Mouse (Mus musculus) adipocyte (in vitro differentiated cells): Measurements from ENCODE around the gene Rhof.

Experiments
- DNase-seq: peaks from one replicate; pipeline ENCODE4 v3.0.0-alpha.2; 2016; ENCODE audit warnings: low spot score

The Rhof gene

DNA sequence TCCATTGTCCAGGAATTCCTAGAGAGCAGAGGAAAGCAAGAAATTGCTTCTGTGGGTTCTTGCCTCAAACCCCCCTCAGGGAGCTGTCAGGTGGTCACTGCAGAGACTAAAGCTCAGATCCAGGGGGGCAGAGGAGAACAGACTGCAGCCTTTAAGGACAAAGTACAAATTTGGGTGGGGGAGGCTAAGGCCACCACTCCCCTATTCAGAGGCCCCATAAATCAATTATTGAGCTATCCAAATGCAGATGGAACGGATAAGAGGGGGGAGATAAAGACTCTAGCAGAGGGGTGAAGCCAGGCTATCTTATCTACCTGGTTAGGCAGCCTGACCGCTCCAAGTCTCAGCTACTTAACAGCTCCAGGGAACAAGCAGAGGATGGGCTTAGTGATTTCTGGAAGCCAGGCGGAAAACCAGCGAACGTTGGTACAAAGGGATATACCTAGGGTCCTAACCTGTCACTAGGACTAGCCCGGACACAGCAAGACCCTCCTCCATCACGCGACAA, 2.4 kb upstream of the Rhof start:
- DNase-seq: no peak

DNA sequence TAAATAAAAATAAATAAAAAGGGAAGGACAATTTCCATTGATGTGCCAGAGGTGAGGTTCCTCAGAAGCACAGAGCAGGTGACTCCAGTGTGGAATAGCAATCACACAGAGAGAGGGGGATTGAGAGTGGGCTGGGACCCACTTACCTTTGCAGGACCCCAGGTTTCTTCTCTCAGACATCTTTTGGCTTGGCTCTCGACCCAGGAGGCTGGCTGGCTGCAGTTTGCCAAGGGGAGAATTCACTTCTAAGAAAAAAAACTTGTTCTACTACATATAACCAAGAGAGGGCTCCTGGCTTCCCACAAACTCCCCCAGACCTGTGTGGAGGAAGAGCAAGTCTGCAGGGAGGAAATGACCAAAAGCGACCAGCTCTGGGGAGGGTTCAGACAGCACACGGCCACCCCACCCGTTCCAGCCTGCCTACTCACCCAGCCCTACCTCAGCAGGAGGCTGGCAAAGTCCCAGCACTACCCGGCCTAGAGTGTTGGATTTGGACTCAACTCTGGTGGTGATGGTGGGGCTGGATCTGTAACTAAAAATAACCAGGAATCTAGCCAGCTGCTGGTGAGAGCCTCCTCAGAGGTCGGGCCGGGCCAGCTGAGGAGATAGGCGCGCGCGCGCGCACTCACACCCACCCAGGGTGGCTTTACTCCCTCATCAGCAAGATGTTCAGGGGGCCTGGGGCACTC, 1.8 kb upstream of the Rhof start:
- peak; percentile 81 for DNase-seq

DNA sequence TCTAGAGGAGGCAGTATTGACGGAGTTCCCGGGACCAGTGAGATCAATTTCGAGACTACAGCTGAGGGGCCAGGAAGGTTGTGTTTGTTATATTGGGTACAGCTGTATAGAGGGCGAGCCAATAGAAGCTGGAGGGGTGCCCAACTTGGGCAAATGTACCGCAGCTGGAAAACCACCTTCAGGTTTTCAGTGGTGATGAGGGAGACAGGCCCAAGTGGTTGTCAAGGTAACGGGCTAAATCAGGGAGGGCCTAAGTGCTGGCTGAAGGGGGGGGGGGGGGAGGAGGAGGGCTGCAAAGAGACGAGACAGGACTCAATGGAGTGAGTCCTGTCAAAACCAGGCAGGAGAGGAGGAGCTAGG, 1.3 kb upstream of the Rhof start:
- no peak for DNase-seq

DNA sequence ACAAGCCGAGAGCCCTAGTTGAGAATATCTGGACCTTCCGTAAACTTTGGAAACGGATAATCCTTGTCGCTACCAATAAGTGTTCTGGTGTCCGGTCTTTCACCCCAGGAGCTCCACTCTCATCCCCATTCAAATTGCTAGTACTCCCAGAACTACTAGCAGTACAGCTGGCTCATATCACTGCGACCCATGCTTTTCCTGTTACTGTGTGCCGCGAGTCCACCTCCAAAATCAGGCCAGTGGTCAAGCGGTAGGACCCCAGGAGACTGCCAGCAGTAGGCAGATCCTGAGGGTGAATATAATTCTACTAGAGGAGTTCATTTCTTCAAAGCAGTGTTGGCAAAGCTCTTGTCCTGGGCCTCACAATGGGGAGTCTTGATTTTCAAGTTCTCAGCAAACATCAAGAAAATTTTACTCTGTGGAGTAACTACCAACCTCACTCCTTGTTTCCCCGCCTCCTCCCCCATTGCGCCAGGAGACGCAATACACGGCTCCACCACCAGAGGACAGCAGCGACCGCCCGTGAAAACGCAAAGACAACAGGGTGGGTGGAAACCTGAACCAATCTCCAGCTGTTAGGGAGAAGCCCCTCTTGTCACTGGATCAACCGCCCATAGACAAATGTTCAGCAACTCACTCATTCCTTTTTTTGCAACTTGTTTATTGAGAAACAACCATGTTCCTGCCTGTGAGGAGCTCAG, 741 bp upstream of the Rhof start:
- DNase-seq: peak; percentile 91

DNA sequence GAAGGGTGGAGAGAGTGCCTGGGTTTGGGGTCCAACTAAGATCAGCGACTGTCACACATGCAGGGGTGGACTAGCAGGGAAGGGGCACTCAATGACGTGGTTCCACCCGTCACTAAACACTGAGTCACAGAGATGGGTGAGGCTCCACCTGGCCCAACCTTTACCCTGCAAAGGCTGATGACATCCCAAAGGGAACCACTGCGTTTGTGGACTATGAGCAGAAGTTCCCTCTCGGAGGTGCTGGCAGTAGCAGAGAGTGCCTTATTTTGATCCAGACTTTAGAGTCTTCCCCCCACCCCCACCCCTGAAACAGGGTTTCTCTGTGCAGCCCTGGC, 1.7 kb downstream of the Rhof start:
- no peak for DNase-seq

DNA sequence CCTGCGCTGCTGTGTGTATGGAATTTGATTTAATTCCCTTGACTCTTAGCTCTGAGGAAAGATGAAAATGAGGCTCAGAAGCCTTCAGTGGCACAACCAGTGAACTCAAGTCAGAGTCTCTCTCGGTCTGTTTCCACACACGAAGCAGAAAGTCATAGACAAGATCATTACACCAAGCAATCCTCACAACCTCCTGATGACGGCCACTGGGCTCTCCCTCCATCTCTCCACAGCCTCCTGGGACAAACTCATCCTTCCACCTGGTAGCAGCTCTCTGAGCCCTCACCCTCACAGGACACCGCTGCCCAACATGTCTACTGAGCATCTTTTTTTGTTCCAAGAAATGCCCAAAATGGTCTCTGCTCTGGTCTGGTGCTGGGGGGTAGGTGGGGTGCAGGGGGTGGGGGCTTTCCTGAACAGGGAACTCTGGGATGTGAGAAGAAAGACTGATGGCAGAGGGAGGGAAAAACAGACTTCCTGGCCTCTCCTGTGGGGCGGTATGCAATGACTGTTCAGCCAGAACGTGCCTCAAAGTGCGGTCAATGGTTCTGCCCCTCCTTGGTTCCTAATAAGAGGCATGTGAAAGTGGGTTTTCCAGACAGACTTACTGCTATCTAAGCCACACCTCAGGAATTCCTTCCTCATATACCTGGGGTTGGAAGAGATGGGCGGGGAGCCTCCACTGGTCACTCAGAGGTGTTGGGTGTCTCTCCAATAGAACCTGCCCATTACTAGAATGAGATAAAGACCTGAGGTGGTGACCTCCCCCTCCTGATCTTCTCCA, 2.3 kb downstream of the Rhof start:
- DNase-seq: no peak

DNA sequence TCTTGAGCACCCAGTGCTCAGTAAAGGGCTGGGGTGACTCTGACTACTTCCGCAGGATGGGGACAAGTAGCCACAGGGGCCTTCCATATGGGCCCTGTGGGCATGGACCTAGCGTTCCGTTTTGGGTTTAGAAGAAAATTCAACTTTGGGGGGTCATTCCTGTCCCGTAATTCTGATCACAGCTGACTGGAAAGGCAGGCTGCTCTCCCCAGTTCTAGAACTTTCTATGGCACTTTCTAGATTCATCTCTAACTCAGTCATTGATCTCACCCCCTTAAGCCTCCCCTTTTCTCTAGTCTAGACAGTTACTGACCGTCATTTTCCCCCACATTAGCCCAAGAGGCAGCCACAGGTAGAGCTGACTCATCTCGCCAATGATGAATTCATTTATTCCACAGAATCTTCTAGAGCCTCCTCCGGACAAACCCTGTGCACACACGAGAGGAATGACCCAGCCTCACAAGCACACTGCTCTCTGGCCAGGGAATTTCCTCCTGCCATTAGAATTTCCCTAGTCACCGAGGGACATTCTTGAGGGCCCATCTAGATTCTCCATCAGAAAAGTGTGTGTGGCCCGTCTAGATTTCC, 3.2 kb downstream of the Rhof start:
- no peak for DNase-seq

DNA sequence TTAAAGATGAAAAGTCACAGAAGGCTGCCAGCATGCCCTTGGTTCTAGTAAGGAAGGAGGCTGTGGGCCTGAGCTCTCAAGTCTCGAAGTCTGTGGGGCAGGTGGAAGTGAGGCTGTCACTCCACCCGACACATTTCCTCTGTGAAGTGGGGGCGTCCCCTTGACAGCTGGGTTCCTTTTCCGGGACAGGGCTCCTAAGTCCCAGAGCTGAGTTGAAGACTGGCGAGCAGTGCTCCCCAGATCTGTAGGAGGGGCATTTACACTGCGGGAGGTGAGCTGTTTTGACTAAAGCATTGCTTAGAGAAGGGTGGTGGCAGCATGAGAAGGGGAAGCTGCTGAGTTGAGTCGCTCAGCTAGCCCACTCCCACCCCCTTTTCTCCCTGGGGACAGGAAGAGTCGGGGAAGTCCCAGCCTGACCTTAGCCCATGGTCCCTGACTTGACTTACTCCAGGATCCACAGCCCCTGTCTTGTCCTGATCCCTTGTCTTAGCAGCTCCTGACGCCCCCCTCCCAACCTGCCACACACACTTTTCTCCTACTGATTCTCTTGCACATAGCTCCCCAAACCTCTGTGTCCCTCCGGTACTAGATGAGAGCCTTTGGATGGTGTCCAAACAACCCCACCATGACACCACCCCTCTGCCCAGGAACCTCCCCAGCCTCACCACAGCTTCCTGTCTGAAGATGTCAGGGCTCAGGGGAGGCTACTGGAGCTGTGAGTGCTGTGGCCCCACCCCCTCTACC, 3.9 kb downstream of the Rhof start:
- DNase-seq: no peak

DNA sequence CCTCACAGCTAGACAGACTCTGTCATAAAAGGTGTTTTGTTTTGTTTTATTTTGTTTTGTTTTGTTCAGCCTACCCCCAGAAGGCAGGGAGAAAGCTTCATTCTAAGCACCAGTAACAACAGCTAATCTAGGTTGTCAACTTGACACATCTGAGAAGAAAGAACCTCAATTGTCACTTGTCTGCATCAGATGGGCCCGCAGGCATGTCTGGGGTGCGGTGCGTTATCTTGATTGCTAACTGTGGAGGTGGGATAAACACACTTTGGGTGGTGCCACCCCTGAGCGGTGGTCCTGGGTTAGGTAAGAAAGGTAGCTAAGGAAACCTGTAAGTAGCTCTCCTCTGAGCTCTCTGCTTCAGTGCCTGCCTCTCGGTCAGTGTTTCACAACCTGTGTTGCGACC, 5.5 kb downstream of the Rhof start:
- DNase-seq: no peak

DNA sequence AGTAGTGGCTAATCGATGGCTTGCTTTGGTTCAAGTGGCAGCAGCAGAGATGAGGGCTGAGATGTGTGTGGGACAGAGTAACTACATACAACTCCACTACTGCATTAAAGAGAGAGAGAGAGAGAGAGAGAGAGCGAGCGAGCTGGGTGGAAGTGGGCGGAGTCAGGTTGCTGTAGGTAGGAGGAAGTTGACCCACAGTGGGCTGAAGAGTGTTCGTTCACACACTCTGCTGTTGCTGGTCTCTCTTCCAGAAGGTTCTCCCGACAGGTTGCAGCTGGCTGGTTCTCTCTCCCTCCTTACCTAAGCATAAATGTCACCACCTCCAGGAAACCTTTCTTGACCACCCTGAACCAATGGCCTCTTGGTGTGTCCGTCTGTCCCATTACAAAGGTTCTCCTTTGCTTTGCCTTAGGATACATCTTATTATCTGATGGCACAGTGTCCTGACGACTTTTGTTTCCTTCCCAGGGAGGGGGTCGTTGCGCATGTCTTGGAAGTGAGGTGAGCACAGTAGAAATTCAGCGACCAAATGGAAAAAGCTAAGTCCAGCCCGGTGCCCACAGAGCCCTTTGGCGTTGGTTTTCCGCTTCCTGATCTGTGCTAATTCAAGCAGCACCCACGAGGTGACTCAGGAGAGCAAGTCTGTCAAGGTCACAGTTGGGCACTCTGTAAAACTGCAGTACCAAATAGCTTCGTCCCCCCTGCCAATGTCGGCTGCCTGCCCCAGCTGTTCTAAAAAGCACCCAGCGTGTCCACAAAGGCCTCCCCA, 6.7 kb downstream of the Rhof start:
- no peak for DNase-seq

DNA sequence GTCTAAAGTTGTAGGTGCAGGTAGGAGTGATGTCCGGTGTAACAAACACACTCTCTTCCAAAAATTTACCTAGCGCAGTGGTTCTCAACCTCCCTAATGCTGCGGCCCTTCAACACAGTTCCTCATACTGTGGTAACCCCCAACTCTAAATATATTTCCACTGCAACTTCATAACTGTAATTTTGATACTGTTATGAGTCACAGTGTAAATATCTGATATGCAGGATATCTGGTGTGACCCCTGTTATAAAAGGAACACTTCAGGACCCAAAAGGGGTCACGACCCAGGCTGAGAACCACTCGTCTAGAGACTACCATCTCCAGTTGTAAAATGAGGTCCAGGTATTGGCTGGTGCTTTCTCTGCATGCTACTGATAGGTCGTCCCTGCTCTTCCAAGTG, 7.4 kb downstream of the Rhof start:
- no peak for DNase-seq

DNA sequence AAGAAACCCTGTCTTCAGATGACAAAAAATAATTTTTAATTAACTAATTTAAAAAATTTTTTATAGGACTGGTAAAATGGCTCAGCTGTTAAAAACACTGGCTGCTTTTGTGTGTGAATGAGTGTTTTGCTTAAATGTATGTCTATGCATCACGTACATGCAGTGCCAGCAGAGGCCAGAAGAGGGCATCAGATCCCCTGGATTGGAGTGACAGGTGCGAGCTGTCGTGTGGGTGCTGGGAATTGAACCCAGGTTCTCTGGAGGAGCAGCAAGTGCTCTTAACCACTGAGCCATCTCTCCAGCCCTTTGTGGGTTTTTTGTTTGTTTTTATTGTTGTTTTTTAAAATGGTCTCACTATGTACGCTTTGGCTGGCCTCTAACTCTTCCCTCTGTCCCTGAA, 10.3 kb downstream of the Rhof start:
- DNase-seq: no peak

DNA sequence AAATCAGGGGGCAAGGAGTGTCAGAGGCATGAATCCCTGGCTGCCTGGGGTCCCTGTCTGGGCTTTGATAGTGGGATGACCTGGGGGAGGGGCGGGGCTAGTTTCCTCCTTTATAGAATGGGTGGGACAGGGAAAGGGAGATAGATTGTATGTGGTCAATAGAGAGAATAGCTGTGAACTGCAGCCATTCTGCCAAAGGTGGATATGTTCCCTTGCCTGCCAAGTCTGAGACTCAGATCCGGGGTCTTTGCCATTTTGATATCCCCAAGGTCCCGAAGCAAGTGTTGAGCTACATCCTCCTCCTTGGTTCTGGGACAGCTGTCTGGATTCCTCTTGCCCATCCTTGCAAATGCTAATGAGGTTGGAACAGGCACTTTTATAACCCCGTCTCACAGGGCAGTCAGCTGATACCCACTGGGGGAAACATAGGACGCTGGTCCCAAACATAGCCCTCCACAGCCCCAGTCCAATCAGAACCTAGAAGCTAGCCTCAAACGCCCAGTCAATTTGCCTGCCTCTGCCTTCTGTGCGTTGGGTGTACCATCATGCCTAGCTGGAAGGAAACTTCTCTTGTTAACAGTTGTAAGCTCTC, 11.8 kb downstream of the Rhof start:
- DNase-seq: no peak

DNA sequence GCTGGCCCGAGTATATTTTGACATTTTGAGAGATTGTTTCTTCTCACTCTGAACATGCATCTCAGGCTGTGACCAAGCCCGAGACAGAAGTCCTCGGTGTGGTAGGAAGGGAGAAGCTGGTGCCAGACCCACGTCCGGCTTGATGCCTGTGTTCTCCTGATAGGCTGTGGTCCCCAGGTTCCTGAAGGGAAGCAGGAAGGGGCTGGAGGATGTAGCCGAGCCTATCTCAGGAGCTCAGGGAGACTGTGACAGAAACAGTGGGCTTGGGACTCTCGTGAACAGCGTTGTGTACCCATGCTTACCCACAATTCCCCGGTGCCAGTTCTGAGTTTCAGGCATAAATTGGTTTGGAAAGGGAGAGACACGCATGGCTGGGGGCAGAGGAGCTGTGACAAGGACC, 13.7 kb downstream of the Rhof start:
- DNase-seq: no peak

DNA sequence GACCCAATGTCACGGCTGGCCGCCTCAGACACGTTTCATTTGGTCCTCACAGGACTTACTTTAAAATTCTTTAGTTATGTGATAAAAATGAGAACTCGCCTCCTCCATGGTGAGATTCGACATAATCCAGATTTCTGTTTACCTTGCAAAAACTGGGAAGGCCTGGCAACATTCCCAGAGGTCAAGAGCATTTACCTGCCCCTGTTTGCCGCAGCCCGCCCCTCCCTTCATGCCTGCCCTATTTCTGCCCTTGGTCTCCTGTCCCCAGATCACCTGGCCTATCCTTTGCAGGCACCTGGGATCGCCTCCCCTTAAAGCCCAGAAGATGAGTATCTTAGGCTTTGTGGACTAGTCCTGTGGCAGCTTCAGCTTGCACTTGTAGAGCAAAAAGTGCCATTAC, 14.7 kb downstream of the Rhof start:
- DNase-seq: no peak

DNA sequence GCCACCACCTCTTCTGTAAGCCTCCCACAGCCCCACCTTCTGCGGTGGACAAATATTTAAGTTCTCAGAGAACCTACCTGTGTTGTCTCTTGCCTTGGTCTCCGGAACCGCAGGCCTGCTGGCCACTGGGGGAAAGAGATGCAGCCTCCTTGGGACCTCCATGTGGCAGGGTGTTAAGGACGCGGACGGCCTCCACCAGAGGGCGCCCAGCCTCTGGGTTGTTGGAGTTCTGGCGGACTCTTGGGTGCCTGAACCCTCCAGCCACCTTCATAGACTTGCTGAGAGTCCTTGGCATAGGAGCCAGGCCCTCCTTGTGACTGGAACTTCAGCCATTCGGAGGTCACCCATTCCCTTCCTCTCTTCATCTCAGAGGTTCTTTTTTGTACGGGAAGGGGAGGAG, 15.2 kb downstream of the Rhof start:
- peak; percentile 76 for DNase-seq

DNA sequence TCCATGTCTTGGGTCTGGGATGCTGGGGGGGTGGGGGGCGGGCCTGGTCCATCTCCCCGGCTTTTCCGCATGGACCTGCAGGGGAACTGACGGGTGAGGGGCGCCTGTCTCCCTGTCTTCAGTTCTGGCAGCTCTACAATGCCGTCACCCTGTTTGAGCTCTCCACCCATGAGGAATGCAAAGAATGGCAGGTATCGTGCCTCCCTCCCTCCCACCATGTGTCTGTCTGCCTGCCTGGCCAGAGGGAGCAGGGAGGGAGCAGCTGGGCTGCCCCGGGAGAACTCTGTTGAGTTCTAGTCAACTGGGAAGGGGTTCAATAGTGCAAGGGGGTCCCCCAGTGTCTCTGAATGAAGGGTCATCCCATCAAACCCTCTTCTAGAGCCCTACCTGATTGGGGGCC, 16.4 kb downstream of the Rhof start:
- DNase-seq: no peak

DNA sequence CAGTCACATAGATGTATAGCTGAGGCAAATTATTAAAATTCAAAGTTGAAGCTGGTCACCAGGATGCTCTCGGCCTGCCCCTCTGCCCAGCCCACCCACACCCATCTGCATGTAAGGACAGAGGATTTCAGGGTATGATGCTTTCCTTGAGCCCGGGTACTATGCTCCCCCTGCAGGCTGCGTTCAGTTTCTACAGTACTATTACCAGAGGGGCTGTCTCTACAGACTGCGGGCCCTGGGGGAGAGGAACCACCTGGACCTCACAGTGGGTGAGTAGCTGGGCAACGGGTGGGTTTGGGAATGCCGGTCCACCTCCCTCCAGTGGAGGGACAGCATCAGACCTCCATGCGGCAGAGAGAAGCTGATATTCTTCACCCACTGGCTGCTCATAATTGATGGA, 17.6 kb downstream of the Rhof start:
- no peak for DNase-seq

DNA sequence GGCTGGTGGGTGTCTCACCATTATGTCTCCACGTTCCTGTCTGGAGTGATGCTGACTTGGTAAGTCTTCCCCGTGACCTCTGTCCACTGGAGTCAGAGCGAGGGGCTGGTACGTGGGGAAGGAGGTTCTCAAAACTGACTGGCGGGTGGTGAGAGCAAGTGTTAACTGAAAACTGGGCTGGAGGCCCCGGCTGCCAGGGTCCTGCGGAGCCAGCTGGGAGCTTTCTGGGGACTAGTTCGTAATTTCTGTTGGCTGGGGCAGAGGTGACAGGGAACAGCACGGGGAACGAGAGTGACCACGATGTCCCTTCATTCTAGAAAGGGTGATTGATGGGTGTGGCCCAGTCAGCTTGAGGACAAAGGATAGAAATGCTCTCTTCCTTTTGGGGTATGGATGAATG, 18.4 kb downstream of the Rhof start:
- DNase-seq: peak; percentile 62

DNA sequence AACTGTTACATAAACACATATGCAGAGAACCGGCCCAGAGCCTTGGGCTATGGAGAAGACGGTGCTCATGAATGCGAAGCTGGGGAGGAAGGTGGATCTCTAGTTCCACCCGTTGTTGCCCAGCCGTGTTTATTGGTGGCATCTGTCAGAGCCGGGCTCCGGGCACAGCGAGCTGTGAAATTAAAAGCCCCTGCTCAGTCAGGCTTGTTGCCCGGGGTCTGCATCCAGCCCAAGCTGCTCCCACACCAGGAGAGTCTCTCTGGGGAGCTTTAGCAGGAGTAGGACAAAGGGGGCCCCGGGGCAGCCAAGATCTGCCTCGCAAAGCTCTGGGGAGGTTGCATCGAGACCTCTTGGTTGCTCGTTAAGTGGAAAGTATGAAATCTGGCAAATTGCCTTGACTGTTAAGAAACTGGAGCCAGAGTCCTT, 22.2 kb downstream of the Rhof start:
- peak; percentile 88 for DNase-seq
